17 mouse cellular contexts compared by ENCODE assay signal in the genomic region with DNA sequence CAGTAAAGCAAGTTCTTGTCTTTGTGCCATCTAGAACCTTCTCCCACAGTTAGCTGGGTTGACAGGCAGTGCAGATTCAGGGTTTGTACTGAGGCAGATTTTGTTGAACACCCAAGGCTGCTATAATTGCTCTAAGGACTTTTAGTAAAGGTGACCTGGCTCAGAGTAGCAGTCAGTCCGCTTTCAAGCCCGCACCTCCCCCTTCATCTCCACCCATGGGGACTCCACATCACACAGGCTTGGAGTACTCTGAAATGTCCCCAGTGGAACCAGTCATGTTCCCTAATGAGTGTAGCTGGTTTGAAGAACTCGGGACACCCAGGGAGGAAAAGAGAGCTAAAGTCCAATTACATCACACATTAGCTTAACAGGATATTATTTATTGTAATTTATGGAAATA.
"Had no signal": no experiment of that assay in that cellular context is flagged by ENCODE, and none has a peak within 500 bp of the region (broad histone marks: within the 10 kb centered on the region; RNA-seq: fewer than 3 reads in every experiment).

No protein-coding gene starts in this region.

- H3K9me3 ChIP-seq: midbrain, embryonic 10.5 days; neural tube, embryonic 13.5 days; neural tube, embryonic 15.5 days had no signal

- DNase-seq: lung, adult 18-20 months; lung, embryonic 14.5 days; lung, postnatal 10 days; lung, postnatal 4 days; retina, postnatal 1 day; right cerebral cortex, adult 18-20 months; right cerebral cortex, postnatal 25 days; right cerebral cortex, postnatal 4 days; spleen, adult 18-20 months; thymus, adult 18-20 months; thymus, postnatal 14 days; thymus, postnatal 36 days had no signal

- ATAC-seq: midbrain, embryonic 16.5 days had no signal

- H3K9ac ChIP-seq: lung, embryonic 14.5 days; neural tube, embryonic 13.5 days; neural tube, embryonic 15.5 days had no signal

- H3K4me3 ChIP-seq: midbrain, embryonic 10.5 days; myocyte; neural tube, embryonic 13.5 days; neural tube, embryonic 15.5 days had no signal

- H3K27me3 ChIP-seq: neural tube, embryonic 13.5 days; neural tube, embryonic 15.5 days had no signal

- H3K36me3 ChIP-seq: midbrain, embryonic 10.5 days; neural tube, embryonic 13.5 days; neural tube, embryonic 15.5 days had no signal

- H3K4me2 ChIP-seq: lung, embryonic 14.5 days; neural tube, embryonic 13.5 days; neural tube, embryonic 15.5 days had no signal

- H3K27ac ChIP-seq: midbrain, embryonic 10.5 days; neural tube, embryonic 13.5 days; neural tube, embryonic 15.5 days had no signal
